Mouse (Mus musculus): ENCODE results near the gene Adam1a.

- no peak for TF ChIP-seq CTCF (IDR thresholded peaks at IDR 0.05; ENCODE audit: insufficient read depth, low read length)
- TF ChIP-seq POLR2A (IDR thresholded peaks at IDR 0.05; ENCODE audit: borderline replicate concordance, extremely low read depth, low read depth, low read length) = no peak
Measured at GRCm38 (mm10) chr5:121585699-121586098, 40.4 kb upstream of the Adam1a start.
